Mouse (Mus musculus): ENCODE results near the gene 2010111I01Rik. TPM values are rescaled to one million over a fixed set of nuclear protein-coding genes. Genes with fewer than 3 reads are reported as not detected.

Gene 2010111I01Rik
- polyA plus RNA-seq, 1 experiment, result 144 TPM

DNA sequence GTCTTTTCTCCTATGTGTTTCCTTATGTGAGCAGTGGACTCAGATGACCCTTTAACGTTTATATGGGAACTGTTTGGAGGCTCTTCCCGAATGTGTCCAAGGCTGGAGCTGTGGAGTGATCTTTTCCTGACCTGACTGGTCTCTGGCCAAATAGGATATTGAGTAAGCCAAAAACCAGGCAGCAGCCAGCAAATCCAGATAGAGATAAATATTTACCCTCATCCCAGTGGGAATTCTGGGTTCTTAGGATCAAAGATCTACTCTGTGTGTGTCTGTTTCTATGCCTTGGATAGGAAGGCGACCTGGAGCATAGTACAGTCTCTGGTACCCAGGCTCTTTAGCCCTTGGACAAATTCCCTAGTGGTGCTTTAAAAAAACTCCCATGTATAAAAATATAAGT is 132.1 kb downstream of the 2010111I01Rik start:
- no peaks in the 10 kb centered on the region for H3K79me2 ChIP-seq (ENCODE audit: control insufficient read depth, insufficient read depth)
- TF ChIP-seq TCF3 (IDR thresholded peaks at IDR 0.05; ENCODE audit: insufficient read length, low read depth) (no peak), CEBPB (IDR thresholded peaks at IDR 0.05; ENCODE audit: insufficient read depth, poor library complexity, severe bottlenecking) (no peak), MAX (IDR thresholded peaks at IDR 0.05; ENCODE audit: low read depth) (no peak), SRF (IDR thresholded peaks at IDR 0.05; ENCODE audit: control insufficient read depth, insufficient read length, low read depth) (no peak), REST (IDR thresholded peaks at IDR 0.05; ENCODE audit: insufficient read depth, insufficient read length) (no peak), POLR2AphosphoS2 (IDR thresholded peaks at IDR 0.05; ENCODE audit: insufficient read length, low read depth) (no peak), TCF12 (IDR thresholded peaks at IDR 0.05; ENCODE audit: insufficient read depth, poor library complexity, severe bottlenecking) (no peak), MYOD1 (IDR thresholded peaks at IDR 0.05; ENCODE audit: control insufficient read depth in 1 of 3, insufficient read length in 2 of 3, low read depth in 2 of 3) (no peak), E2F4 (IDR thresholded peaks at IDR 0.05; ENCODE audit: insufficient read depth) (no peak), POLR2A (IDR thresholded peaks at IDR 0.05; ENCODE audit: insufficient read length, low read depth) (no peak), USF1 (IDR thresholded peaks at IDR 0.05; ENCODE audit: low read depth) (no peak), MYOG (IDR thresholded peaks at IDR 0.05; ENCODE audit: control insufficient read depth in 1 of 3, insufficient read depth in 1 of 3, insufficient read length in 2 of 3, low read depth in 2 of 3) (no peak)
- no peak overlapping the region for H3ac ChIP-seq (ENCODE audit: control insufficient read depth, insufficient read length)
- no peaks in the 10 kb centered on the region for H3K36me3 ChIP-seq (ENCODE audit: control insufficient read depth, insufficient read depth)
- H3K4me2 ChIP-seq (ENCODE audit: low read depth), result no peak overlapping the region
- no peak overlapping the region for H3K4me3 ChIP-seq
- H3K27me3 ChIP-seq (ENCODE audit: control insufficient read depth, insufficient read depth, insufficient read length), result no peaks in the 10 kb centered on the region

DNA sequence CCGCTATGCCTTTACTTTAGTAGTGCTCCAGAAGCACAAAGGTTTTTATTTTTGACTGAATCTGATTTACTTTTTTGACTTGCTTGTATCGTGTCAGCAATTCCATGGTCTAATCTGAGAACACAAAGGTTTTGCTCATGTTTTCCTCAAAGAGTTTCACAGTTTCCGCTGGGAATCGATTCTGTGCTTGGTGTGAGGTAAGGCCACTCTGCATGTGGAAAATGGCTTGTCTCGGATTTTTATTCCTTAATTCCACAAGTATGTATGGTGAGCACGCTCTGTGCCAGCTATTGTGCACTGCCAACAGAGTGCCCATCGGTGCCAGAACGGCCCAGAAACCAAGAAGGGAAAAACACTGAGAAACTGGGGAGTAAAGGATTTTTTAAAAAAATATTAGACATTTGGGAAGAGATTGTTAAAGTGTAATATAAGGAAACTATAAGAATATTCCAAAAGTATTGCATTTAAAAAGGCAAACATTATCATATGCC is 132.8 kb downstream of the 2010111I01Rik start:
- no peaks in the 10 kb centered on the region for H3K27me3 ChIP-seq (ENCODE audit: control insufficient read depth, insufficient read depth, insufficient read length)
- no peak overlapping the region for H3K4me3 ChIP-seq
- no peak overlapping the region for H3K4me2 ChIP-seq (ENCODE audit: low read depth)
- H3ac ChIP-seq (ENCODE audit: control insufficient read depth, insufficient read length), result no peak overlapping the region
- TF ChIP-seq CEBPB (IDR thresholded peaks at IDR 0.05; ENCODE audit: insufficient read depth, poor library complexity, severe bottlenecking) (no peak), USF1 (IDR thresholded peaks at IDR 0.05; ENCODE audit: low read depth) (no peak), TCF3 (IDR thresholded peaks at IDR 0.05; ENCODE audit: insufficient read length, low read depth) (no peak), POLR2A (IDR thresholded peaks at IDR 0.05; ENCODE audit: insufficient read length, low read depth) (no peak), MYOD1 (IDR thresholded peaks at IDR 0.05; ENCODE audit: control insufficient read depth in 1 of 3, insufficient read length in 2 of 3, low read depth in 2 of 3) (no peak), POLR2AphosphoS2 (IDR thresholded peaks at IDR 0.05; ENCODE audit: insufficient read length, low read depth) (no peak), TCF12 (IDR thresholded peaks at IDR 0.05; ENCODE audit: insufficient read depth, poor library complexity, severe bottlenecking) (no peak), SRF (IDR thresholded peaks at IDR 0.05; ENCODE audit: control insufficient read depth, insufficient read length, low read depth) (no peak), REST (IDR thresholded peaks at IDR 0.05; ENCODE audit: insufficient read depth, insufficient read length) (no peak), MAX (IDR thresholded peaks at IDR 0.05; ENCODE audit: low read depth) (no peak), E2F4 (IDR thresholded peaks at IDR 0.05; ENCODE audit: insufficient read depth) (no peak), MYOG (IDR thresholded peaks at IDR 0.05; ENCODE audit: control insufficient read depth in 1 of 3, insufficient read depth in 1 of 3, insufficient read length in 2 of 3, low read depth in 2 of 3) (no peak)
- no peaks in the 10 kb centered on the region for H3K79me2 ChIP-seq (ENCODE audit: control insufficient read depth, insufficient read depth)
- no peaks in the 10 kb centered on the region for H3K36me3 ChIP-seq (ENCODE audit: control insufficient read depth, insufficient read depth)

GRCm38 (mm10) chr13:63101761-63102160 is 137.1 kb downstream of the 2010111I01Rik start:
- Histone ChIP-seq H3ac (ENCODE audit: control insufficient read depth, insufficient read length) (no peak overlapping the region), H3K36me3 (ENCODE audit: control insufficient read depth, insufficient read depth) (no peaks in the 10 kb centered on the region), H3K4me2 (ENCODE audit: low read depth) (no peak overlapping the region), H3K4me3 (no peak overlapping the region), H3K79me2 (ENCODE audit: control insufficient read depth, insufficient read depth) (no peaks in the 10 kb centered on the region), H3K27me3 (ENCODE audit: control insufficient read depth, insufficient read depth, insufficient read length) (no peaks in the 10 kb centered on the region)
- TF ChIP-seq USF1 (IDR thresholded peaks at IDR 0.05; ENCODE audit: low read depth) (no peak), TCF3 (IDR thresholded peaks at IDR 0.05; ENCODE audit: insufficient read length, low read depth) (no peak), MYOD1 (IDR thresholded peaks at IDR 0.05; ENCODE audit: control insufficient read depth in 1 of 3, insufficient read length in 2 of 3, low read depth in 2 of 3) (no peak), E2F4 (IDR thresholded peaks at IDR 0.05; ENCODE audit: insufficient read depth) (no peak)

- H3K27me3 ChIP-seq (ENCODE audit: control insufficient read depth, insufficient read depth, insufficient read length), result no peaks in the 10 kb centered on the region
- no peak for TF ChIP-seq CEBPB (IDR thresholded peaks at IDR 0.05; ENCODE audit: insufficient read depth, poor library complexity, severe bottlenecking)
- peak in 2 of 3 experiments; percentile 81 to 84 for TF ChIP-seq MYOD1 (IDR thresholded peaks at IDR 0.05; ENCODE audit: control insufficient read depth in 1 of 3, insufficient read length in 2 of 3, low read depth in 2 of 3)
- TF ChIP-seq MYOG (IDR thresholded peaks at IDR 0.05; ENCODE audit: control insufficient read depth in 1 of 3, insufficient read depth in 1 of 3, insufficient read length in 2 of 3, low read depth in 2 of 3), result peak in 1 of 3 experiments; percentile 30
- H3K4me3 ChIP-seq, result no peak overlapping the region
- no peaks in the 10 kb centered on the region for H3K79me2 ChIP-seq (ENCODE audit: control insufficient read depth, insufficient read depth)
- no peak overlapping the region for H3ac ChIP-seq (ENCODE audit: control insufficient read depth, insufficient read length)
- H3K36me3 ChIP-seq (ENCODE audit: control insufficient read depth, insufficient read depth), result no peaks in the 10 kb centered on the region
- no peak overlapping the region for H3K4me2 ChIP-seq (ENCODE audit: low read depth)
These were observed 138.3 kb downstream of the 2010111I01Rik start for GRCm38 (mm10) chr13:63102848-63103585.

DNA sequence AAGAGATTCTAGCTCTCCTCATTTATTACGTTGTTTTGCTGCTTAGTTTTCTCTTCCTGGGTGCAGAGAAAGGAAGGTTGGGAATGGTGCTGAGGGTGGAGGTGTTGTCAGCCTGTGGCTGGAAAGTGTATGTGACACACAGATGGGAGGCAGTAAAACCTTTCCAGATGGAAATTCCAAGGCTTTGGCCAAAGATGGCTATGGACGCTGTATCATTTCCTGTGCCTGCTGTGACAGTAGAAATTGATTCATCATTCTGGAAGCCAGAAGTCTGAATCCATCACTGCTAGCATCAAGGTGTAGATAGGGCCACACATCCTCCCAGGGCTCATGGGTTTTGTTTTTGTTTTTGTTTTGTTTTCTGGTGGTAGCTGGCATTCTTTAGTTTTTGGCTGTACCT is 141.9 kb downstream of the 2010111I01Rik start:
- TF ChIP-seq SRF (IDR thresholded peaks at IDR 0.05; ENCODE audit: control insufficient read depth, insufficient read length, low read depth) (peak; percentile 82), USF1 (IDR thresholded peaks at IDR 0.05; ENCODE audit: low read depth) (no peak)
- Histone ChIP-seq H3ac (ENCODE audit: control insufficient read depth, insufficient read length) (no peak overlapping the region), H3K27me3 (ENCODE audit: control insufficient read depth, insufficient read depth, insufficient read length) (no peaks in the 10 kb centered on the region)

More for the DNA sequence above, 141.9 kb downstream of the 2010111I01Rik start:
- H3K4me2 ChIP-seq (ENCODE audit: low read depth), result no peak overlapping the region
- no peaks in the 10 kb centered on the region for H3K36me3 ChIP-seq (ENCODE audit: control insufficient read depth, insufficient read depth)
- no peak overlapping the region for H3K4me3 ChIP-seq
- H3K79me2 ChIP-seq (ENCODE audit: control insufficient read depth, insufficient read depth), result no peaks in the 10 kb centered on the region
